Mouse (Mus musculus): Measurements from ENCODE around the gene Gm15107.
"Not testable (repeated sequence)": the region's sequence is repeated elsewhere in the genome, so short reads cannot be mapped to it uniquely, and the experiment has no call there.

The Gm15107 gene

DNA sequence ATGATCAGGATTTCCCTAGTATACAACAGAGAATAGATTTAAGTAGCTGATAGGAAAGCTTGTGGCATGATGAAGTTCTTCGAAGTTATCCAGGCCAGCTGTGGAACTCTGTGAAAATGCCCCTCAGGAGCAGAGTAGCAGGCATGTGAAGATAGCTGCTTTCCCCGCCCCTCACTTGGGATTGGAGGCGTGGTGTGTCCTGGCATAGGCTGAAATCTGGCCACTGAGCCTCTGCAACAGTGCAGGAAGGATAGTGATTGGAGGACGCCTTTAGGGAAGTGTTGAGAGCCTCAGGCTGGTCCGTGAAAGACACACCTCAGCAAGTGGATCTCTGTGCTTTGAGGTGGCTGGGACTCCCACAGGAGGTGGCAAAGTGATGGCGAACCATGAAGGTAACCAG, at the start of gene Gm15107:
Gene Gm15107, plus strand, starts transcription at position 301 of the 400 bp plus-strand sequence.
- not testable (repeated sequence) for DNase-seq (ENCODE audit: inconsistent age in 2 of 2, low spot score in 1 of 2)

All from adrenal gland, adult (tissue).